Mouse (Mus musculus): ENCODE results near the gene Tmem245. TPM values are rescaled to one million over a fixed set of nuclear protein-coding genes. Genes with fewer than 3 reads are reported as not detected.
"Not testable (repeated sequence)": the region's sequence is repeated elsewhere in the genome, so short reads cannot be mapped to it uniquely, and the experiment has no call there.

Tmem245 gene
- polyA plus RNA-seq, 1 experiment from 2014 or later = 9.2 TPM

- Histone ChIP-seq H3K4me1 (ENCODE audit: control insufficient read depth, insufficient read depth, low read length) (no peaks in the 10 kb centered on the region), H3K9me3 (ENCODE audit: control insufficient read depth, low read length) (no peaks in the 10 kb centered on the region), H3K4me2 (ENCODE audit: low read length) (no peak overlapping the region), H3K27me3 (ENCODE audit: control insufficient read depth, insufficient read depth, low read length) (no peaks in the 10 kb centered on the region), H3K4me3 (replicated peaks; ENCODE audit: low read depth, low read length) (no peak overlapping the region), H3K27ac (replicated peaks; ENCODE audit: low read depth, low read length) (no peak overlapping the region), H3K36me3 (ENCODE audit: control insufficient read depth, insufficient read depth, low read length) (peaks cover 22% of the 10 kb centered on the region), H3K9ac (replicated peaks; ENCODE audit: low read length) (no peak overlapping the region)
- WGBS = 95% methylated on average over 3 of the region's 3 CpGs
- DNase-seq (no peak), ATAC-seq (ENCODE audit: low FRiP score, low TSS enrichment) (no peak)
These were observed 53.0 kb downstream of the Tmem245 start for GRCm38 (mm10) chr4:56894196-56894595.

DNA sequence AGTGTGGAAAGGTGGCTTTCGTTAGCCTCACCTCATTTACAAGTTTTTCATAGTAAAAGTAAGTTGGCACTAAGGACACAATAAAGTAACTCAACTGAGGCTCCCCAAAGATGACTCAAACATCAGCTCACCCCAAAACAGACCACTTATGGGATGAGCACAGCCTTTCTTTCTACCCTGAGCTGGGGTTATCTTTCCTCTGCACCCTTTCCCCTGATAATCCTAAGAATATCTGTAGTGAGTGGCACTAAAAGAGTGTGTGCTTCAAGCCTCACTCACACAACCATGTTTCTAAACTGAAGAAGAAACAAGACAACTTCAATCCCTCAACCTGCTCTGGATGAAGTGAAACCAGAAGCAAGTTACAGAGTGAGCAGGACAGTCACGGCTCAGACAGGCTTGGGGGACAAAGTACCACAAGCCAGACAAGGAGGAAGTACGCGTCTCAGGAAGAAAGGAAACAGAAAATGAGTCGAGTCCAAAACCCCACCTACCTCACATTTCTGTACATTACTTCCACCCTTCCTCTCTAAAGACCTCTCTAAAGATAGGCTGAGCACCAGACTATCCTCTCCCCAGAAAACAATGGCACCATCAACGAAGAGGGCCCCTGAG lies 54.6 kb downstream of the Tmem245 start:
- Histone ChIP-seq H3K9me3 (ENCODE audit: control insufficient read depth, low read length) (no peaks in the 10 kb centered on the region), H3K4me3 (replicated peaks; ENCODE audit: low read depth, low read length) (no peak overlapping the region), H3K36me3 (ENCODE audit: control insufficient read depth, insufficient read depth, low read length) (peaks cover 17% of the 10 kb centered on the region), H3K27me3 (ENCODE audit: control insufficient read depth, insufficient read depth, low read length) (no peaks in the 10 kb centered on the region), H3K27ac (replicated peaks; ENCODE audit: low read depth, low read length) (no peak overlapping the region), H3K9ac (replicated peaks; ENCODE audit: low read length) (no peak overlapping the region), H3K4me2 (ENCODE audit: low read length) (no peak overlapping the region), H3K4me1 (ENCODE audit: control insufficient read depth, insufficient read depth, low read length) (no peaks in the 10 kb centered on the region)
- no peak for DNase-seq
- ATAC-seq (ENCODE audit: low FRiP score, low TSS enrichment) = no peak
- WGBS = 94% methylated on average over 6 of the region's 6 CpGs

DNA sequence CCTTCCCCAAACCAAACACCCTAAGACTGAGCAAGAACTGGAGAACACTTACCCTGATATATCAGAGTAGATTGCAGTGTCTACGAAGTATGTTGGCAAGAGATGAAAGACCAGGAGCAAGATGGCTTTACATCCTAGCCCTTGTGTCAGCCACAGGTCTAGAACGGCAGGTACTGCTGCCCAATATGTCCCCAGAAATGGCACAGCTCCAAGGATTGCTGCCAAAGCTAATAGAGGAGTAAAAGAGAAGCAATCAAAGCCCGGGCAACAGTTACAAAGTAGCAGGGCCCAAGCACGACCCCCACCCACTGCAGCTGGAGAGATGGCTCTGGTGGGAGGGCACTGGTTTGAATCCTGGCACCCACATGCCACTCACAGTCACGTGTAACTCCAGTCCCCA lies 58.8 kb downstream of the Tmem245 start:
- Histone ChIP-seq H3K36me3 (ENCODE audit: control insufficient read depth, insufficient read depth, low read length) (peaks cover 22% of the 10 kb centered on the region), H3K9me3 (ENCODE audit: control insufficient read depth, low read length) (no peaks in the 10 kb centered on the region), H3K4me2 (ENCODE audit: low read length) (no peak overlapping the region), H3K4me1 (ENCODE audit: control insufficient read depth, insufficient read depth, low read length) (no peaks in the 10 kb centered on the region), H3K27me3 (ENCODE audit: control insufficient read depth, insufficient read depth, low read length) (no peaks in the 10 kb centered on the region), H3K27ac (replicated peaks; ENCODE audit: low read depth, low read length) (no peak overlapping the region), H3K4me3 (replicated peaks; ENCODE audit: low read depth, low read length) (no peak overlapping the region), H3K9ac (replicated peaks; ENCODE audit: low read length) (no peak overlapping the region)
- DNase-seq (no peak), ATAC-seq (ENCODE audit: low FRiP score, low TSS enrichment) (no peak)
- 90% methylated on average over 5 of the region's 5 CpGs for WGBS

DNA sequence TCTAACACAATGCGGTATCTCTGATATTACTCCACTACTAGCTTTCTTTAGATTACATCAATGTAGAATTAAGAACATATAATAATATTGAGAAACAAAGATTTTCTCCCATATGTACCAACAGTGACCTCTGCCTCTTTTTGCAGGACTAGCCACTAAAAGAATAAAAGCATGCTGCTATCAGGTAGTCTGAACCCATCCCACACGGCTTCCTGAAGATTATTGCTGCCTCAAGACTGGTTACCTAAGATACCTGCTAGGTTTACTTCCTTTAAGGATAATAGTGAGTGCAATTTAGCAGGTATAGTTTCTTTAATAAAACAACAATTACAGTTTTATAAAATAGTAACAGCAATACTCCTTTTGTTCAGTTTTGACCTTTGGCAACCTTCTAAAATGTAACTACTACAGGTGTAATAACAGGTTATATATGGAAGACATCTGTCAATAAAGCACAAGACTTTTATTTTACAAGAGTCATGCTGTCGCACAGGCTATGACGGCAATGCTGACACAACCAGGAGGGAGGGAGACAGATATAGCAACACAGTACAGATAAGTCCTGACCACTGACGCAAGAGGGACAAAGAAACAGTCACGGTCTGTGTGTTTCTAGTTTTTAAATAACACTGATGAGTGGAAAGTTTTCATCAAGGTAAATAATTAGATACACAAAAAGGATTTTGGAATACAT lies 60.8 kb downstream of the Tmem245 start:
- Histone ChIP-seq H3K27ac (replicated peaks; ENCODE audit: low read depth, low read length) (no peak overlapping the region), H3K36me3 (ENCODE audit: control insufficient read depth, insufficient read depth, low read length) (peaks cover 23% of the 10 kb centered on the region)
- DNase-seq = no peak

GRCm38 (mm10) chr4:56880036-56880703 lies 67.1 kb downstream of the Tmem245 start:
- Histone ChIP-seq H3K4me1 (ENCODE audit: control insufficient read depth, insufficient read depth, low read length) (no peaks in the 10 kb centered on the region), H3K9me3 (ENCODE audit: control insufficient read depth, low read length) (no peaks in the 10 kb centered on the region), H3K27me3 (ENCODE audit: control insufficient read depth, insufficient read depth, low read length) (no peaks in the 10 kb centered on the region), H3K9ac (replicated peaks; ENCODE audit: low read length) (no peak overlapping the region), H3K4me2 (ENCODE audit: low read length) (no peak overlapping the region), H3K36me3 (ENCODE audit: control insufficient read depth, insufficient read depth, low read length) (peaks cover 21% of the 10 kb centered on the region), H3K4me3 (replicated peaks; ENCODE audit: low read depth, low read length) (no peak overlapping the region), H3K27ac (replicated peaks; ENCODE audit: low read depth, low read length) (no peak overlapping the region)
- DNase-seq (no peak), ATAC-seq (ENCODE audit: low FRiP score, low TSS enrichment) (no peak)
- 89% methylated on average over 11 of the region's 11 CpGs for WGBS

More for the DNA sequence above, 60.8 kb downstream of the Tmem245 start:
- no peak overlapping the region for H3K4me3 ChIP-seq (replicated peaks; ENCODE audit: low read depth, low read length)
- H3K4me2 ChIP-seq (ENCODE audit: low read length) = no peak overlapping the region
- no peak overlapping the region for H3K9ac ChIP-seq (replicated peaks; ENCODE audit: low read length)
- H3K27me3 ChIP-seq (ENCODE audit: control insufficient read depth, insufficient read depth, low read length) = no peaks in the 10 kb centered on the region
- ATAC-seq (ENCODE audit: low FRiP score, low TSS enrichment) = no peak
- H3K9me3 ChIP-seq (ENCODE audit: control insufficient read depth, low read length) = no peaks in the 10 kb centered on the region
- 93% methylated on average over 6 of the region's 6 CpGs for WGBS
- H3K4me1 ChIP-seq (ENCODE audit: control insufficient read depth, insufficient read depth, low read length) = no peaks in the 10 kb centered on the region

DNA sequence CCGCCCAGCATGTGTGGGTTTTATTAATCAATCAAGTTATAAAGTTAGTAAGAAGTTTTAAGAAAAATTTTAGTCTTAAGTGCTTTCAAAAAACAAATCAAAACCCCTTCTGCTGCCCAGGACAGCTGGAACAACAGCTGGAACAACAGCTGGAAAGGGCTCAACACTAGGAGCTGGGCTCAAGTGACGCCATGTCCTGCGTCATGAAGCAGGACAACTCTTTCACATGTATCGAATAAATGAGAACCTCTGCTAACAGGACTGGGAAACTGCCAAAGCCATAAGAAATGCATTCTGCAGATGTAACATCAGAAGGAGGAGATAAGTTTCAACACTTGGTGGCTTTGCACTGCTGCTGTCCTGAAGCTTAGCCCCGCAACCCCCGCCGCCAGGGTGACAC lies 68.3 kb downstream of the Tmem245 start:
- Histone ChIP-seq H3K36me3 (ENCODE audit: control insufficient read depth, insufficient read depth, low read length) (peaks cover 19% of the 10 kb centered on the region), H3K9me3 (ENCODE audit: control insufficient read depth, low read length) (no peaks in the 10 kb centered on the region), H3K27ac (replicated peaks; ENCODE audit: low read depth, low read length) (no peak overlapping the region), H3K27me3 (ENCODE audit: control insufficient read depth, insufficient read depth, low read length) (no peaks in the 10 kb centered on the region), H3K4me1 (ENCODE audit: control insufficient read depth, insufficient read depth, low read length) (no peaks in the 10 kb centered on the region), H3K9ac (replicated peaks; ENCODE audit: low read length) (no peak overlapping the region), H3K4me3 (replicated peaks; ENCODE audit: low read depth, low read length) (no peak overlapping the region), H3K4me2 (ENCODE audit: low read length) (no peak overlapping the region)
- ATAC-seq (ENCODE audit: low FRiP score, low TSS enrichment) (no peak), DNase-seq (no peak)
- WGBS = 98% methylated on average over 7 of the region's 7 CpGs

DNA sequence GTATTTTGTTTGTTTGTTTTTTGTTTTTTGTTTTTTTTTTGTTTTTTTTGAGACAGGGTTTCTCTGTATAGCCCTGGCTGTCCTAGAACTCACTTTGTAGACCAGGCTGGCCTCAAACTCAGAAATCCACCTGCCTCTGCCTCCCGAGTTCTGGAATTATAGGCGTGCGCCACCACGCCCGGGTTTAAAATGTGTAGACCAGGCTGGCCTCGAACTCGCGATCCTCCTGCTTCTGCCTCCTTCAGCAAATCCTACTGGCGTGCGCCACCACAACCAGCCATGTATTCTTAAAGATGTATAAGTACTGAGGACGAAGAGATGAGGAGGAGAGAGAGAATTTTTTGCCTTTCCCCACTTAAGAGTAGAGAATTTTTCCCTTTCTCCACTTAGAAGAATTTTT lies 76.7 kb downstream of the Tmem245 start:
- not testable (repeated sequence) for ATAC-seq (ENCODE audit: low FRiP score, low TSS enrichment)

GRCm38 (mm10) chr4:56867761-56868160 lies 79.5 kb downstream of the Tmem245 start:
- peaks cover 15% of the 10 kb centered on the region for H3K4me1 ChIP-seq (ENCODE audit: control insufficient read depth, insufficient read depth, low read length)
- no peak for DNase-seq
- H3K36me3 ChIP-seq (ENCODE audit: control insufficient read depth, insufficient read depth, low read length) = no peaks in the 10 kb centered on the region
- no peak for ATAC-seq (ENCODE audit: low FRiP score, low TSS enrichment)
- H3K9me3 ChIP-seq (ENCODE audit: control insufficient read depth, low read length) = no peaks in the 10 kb centered on the region
- H3K9ac ChIP-seq (replicated peaks; ENCODE audit: low read length) = no peak overlapping the region
- H3K27me3 ChIP-seq (ENCODE audit: control insufficient read depth, insufficient read depth, low read length) = no peaks in the 10 kb centered on the region
- no peak overlapping the region for H3K4me2 ChIP-seq (ENCODE audit: low read length)
- no peak overlapping the region for H3K4me3 ChIP-seq (replicated peaks; ENCODE audit: low read depth, low read length)
- WGBS = 67% methylated on average over 5 of the region's 5 CpGs
- no peak overlapping the region for H3K27ac ChIP-seq (replicated peaks; ENCODE audit: low read depth, low read length)

More for the DNA sequence above, 76.7 kb downstream of the Tmem245 start:
- H3K27ac ChIP-seq (replicated peaks; ENCODE audit: low read depth, low read length); H3K36me3 ChIP-seq (ENCODE audit: control insufficient read depth, insufficient read depth, low read length); H3K27me3 ChIP-seq (ENCODE audit: control insufficient read depth, insufficient read depth, low read length); H3K9me3 ChIP-seq (ENCODE audit: control insufficient read depth, low read length); H3K4me1 ChIP-seq (ENCODE audit: control insufficient read depth, insufficient read depth, low read length); H3K4me2 ChIP-seq (ENCODE audit: low read length); DNase-seq; H3K9ac ChIP-seq (replicated peaks; ENCODE audit: low read length); H3K4me3 ChIP-seq (replicated peaks; ENCODE audit: low read depth, low read length): not testable (repeated sequence)
- WGBS = 99% methylated on average over 11 of the region's 11 CpGs
